Mouse (Mus musculus) testis, postnatal 10 days (tissue): ENCODE results near the gene Lrrc75b.
"Not testable (repeated sequence)": the region's sequence is repeated elsewhere in the genome, so short reads cannot be mapped to it uniquely, and the experiment has no call there.

Experiments used
- DNase-seq: peaks from one replicate; pipeline ENCODE4 v3.0.0; 2021; ENCODE audit warnings: low spot score

Lrrc75b gene

GRCm38 (mm10) chr10:75568029-75568428, 7.9 kb upstream of the Lrrc75b start:
- DNase-seq = no peak

DNA sequence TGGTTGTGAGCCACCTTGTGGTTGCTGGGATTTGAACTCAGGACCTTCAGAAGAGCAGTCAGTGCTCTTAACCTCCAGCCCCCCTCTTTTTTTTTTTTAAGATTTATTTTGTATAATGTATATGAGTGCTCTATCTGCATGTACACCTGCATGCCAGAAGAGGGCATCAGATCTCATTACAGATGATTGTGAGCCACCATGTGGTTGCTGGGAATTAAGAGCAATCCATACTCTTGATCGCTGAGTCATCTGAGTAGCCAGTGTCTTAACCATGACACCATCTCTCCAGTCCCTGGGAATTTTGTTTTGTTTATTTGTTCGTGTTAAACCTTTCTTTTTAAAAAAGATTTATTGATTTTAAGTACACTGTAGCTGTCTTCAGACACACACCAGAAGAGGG, 6.6 kb upstream of the Lrrc75b start:
- not testable (repeated sequence) for DNase-seq

DNA sequence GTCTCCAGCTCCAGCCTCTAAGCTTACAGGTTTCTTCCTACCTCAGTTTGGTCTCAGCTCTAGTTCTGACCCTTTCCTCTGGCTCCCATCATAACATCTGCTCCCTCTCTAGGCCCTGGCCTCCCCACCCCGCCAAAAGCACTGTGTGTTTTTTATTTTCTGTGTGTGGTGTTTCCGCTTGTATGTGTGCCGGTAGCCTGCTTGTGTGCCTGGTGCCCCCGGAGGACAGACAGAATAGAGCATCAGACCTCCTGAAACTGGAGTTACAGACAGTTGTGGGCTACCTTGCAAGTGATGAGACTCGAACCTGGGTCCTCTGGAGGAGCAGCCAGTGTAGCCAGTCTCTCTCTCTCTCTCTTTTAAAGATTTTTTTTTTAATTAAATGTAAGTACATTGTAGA, 6.2 kb upstream of the Lrrc75b start:
- DNase-seq = peak; percentile 39

- DNase-seq = peak; percentile 37
Measured at GRCm38 (mm10) chr10:75565906-75566305, 5.8 kb upstream of the Lrrc75b start.

- DNase-seq = no peak
Measured at GRCm38 (mm10) chr10:75565436-75565835, 5.3 kb upstream of the Lrrc75b start.

GRCm38 (mm10) chr10:75564687-75565265, 4.6 kb upstream of the Lrrc75b start:
- no peak for DNase-seq

GRCm38 (mm10) chr10:75562596-75562995, 2.5 kb upstream of the Lrrc75b start:
- DNase-seq = no peak

GRCm38 (mm10) chr10:75561071-75561654, 1.0 kb upstream of the Lrrc75b start, which contains the start of gene Ggt1:
Gene Ggt1, plus strand, starts transcription at chr10:75561604.
- DNase-seq = peak; percentile 39

DNA sequence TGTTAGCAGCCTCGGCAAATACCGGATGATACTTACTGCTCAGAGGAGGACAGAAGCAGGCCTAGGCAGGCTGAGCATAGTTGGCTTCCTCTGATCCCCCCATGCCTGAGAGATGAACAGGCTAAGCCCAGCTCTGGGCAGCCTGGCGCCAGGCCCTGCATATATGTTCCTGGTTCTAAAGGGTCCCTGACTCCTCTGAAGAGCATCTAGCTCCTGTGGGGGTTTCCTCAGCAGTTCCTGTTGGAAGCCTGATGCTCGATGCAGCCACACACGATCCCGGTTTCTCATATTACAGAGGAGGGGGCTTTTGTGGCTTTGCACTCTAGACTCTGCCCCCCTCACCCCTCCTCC, 394 bp upstream of the Lrrc75b start:
- no peak for DNase-seq

- DNase-seq = peak; percentile 44
Measured at GRCm38 (mm10) chr10:75559041-75559675, 972 bp downstream of the Lrrc75b start.

GRCm38 (mm10) chr10:75558515-75558914, 1.6 kb downstream of the Lrrc75b start:
- peak; percentile 45 for DNase-seq

- DNase-seq = peak; percentile 86
Measured at GRCm38 (mm10) chr10:75556026-75556425, 4.1 kb downstream of the Lrrc75b start.

- DNase-seq = no peak
Measured at GRCm38 (mm10) chr10:75555557-75555956, 4.6 kb downstream of the Lrrc75b start.

GRCm38 (mm10) chr10:75554090-75554489, 6.0 kb downstream of the Lrrc75b start:
- DNase-seq = no peak

DNA sequence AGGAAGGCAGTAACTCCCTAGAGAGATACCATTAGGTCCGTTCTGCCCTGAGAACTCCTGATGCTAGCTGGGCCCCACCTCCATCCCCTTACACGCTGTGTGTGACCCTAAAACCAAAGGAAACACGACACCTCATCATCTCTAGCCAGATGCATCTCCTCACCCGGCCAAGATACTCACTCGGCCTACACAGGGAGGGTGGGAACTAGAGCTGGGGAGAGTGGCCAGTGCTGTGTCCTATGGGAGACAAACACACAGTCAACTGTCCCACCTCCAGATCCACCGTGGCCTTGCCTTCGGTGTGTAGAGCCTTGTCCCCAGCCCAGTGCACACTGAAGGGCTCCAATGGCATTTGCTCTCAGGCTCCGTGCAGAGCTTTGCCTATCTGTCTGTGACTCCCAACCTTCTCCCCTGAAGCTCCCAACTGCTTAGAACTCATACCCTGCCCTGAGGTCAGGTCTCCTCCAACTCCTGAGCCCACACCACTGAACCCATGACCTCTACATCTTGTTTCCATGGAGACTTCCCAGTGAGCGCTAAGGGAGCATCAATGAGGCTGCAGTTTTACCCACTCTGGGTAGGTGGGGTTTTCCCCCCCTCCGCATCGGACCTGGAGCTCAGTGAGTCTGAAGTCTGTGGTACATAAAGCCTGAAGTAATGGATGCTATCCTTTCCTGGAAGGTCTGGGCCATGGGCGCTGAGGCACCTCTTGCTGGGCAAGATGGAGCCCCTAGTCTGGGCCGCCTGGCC, 7.3 kb downstream of the Lrrc75b start:
- peak; percentile 42 for DNase-seq

- DNase-seq = peak; percentile 37
Measured at GRCm38 (mm10) chr10:75552106-75552505, 8.0 kb downstream of the Lrrc75b start.

DNA sequence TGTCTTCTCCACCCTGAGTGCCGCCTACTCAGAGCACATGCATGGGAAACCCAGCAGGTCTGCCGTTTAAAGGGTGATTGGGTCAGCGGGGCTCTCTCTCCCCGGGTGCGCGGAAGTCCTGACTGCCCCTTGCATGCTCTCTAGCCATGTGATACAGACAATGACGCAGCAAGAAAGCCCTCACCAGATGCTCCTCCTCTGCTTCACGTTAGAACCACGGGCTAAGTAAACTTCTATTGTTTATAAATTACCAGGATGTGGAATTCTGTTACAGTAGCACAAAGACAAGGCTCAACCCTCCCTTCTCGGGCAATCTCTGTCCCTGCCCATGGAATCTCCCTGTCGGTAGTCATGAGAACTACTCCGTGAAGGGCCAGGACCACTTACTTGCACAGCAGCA, 9.0 kb downstream of the Lrrc75b start:
- DNase-seq = peak; percentile 41

DNA sequence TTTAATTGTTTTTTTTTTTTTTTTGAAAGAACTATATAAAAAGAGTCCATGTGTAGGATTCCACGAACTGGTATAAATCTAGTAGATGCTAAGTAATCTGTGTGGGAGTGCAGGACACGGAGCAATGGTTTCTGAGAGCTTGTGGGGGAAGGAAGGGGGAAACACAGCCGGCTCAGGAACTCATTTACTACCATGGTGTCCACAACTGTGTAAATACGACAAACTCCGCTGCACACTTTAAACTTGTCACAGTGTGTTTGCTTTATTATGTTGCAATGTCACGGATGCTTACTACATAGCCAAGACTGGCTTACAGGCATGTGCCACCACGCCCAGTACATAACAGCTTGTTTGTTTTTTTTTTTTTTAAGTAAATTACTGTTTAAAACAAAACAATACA, 10.2 kb downstream of the Lrrc75b start:
- DNase-seq = no peak

DNA sequence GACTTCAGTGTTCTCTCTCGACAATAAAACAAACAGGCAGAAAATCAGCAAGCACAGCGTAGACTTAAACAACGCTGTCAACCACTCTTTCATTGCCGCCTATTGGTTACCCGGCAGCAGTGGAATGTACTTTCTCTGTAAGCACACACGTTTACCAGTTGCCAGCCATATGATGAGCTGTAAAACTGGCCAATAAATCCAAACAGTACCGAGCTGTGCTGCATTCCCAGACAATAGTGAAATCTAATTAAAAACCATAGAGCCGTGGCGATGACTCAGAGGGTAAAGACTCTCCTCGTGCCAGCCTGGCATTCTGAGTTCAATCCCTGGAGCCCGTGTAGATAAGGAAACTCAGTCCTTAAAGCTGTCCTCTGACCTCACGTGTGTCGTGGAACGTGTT, 11.6 kb downstream of the Lrrc75b start:
- no peak for DNase-seq

GRCm38 (mm10) chr10:75547901-75548300, 12.2 kb downstream of the Lrrc75b start:
- no peak for DNase-seq

- no peak for DNase-seq
Measured at GRCm38 (mm10) chr10:75536123-75536522, 24.0 kb downstream of the Lrrc75b start.

DNA sequence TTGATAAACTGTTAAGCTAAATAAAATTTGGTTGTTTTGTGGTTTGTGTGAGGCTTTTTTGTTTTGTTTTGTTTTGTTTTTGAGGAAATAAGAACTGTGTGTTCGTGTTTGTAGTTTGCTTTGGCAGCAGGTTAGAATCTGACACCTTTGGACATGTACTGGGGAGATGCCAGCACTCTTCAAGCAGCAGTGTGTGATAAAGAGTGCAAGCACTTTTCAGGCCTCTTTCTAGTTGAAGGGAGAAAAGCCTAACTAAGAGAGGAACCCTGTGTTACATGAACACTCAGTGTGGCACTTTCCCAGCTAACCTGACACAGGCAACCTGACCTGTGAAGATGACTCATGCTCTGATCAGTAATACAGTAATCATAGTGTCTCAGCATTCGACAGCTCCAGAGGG, 24.7 kb downstream of the Lrrc75b start:
- no peak for DNase-seq

- no peak for DNase-seq
Measured at GRCm38 (mm10) chr10:75534934-75535333, 25.2 kb downstream of the Lrrc75b start.
